Mouse (Mus musculus) brain, embryonic 14.5 days (tissue): ENCODE measurements around the gene Pcdh17. TPM values are rescaled to one million over a fixed set of nuclear protein-coding genes. Genes with fewer than 3 reads are reported as not detected.

ENCODE experiments used
- DNase-seq: peaks from one replicate; pipeline ENCODE4 v3.0.0-alpha.2; 2011; ENCODE audit warnings: low read depth
- CTCF ChIP-seq: fragments of 200-500 bp; IDR thresholded peaks from 2 replicates; pipeline ENCODE4 v1.5.1; 2012; ENCODE audit warnings: inconsistent platforms, mild to moderate bottlenecking, moderate library complexity, borderline replicate concordance; ENCODE audit not compliant: insufficient read depth, insufficient read length; ENCODE audit errors: extremely low read depth
- POLR2A ChIP-seq: fragments of 200-500 bp; IDR thresholded peaks from 2 replicates; pipeline ENCODE4 v1.6.1; 2012; ENCODE audit warnings: mild to moderate bottlenecking, inconsistent platforms, borderline replicate concordance; ENCODE audit not compliant: poor library complexity, insufficient read depth, insufficient read length, severe bottlenecking; ENCODE audit errors: extremely low read depth
- polyA plus RNA-seq: library from polyadenylated mRNA; depleted of rRNA; stranded (reverse); fragments of >200 nt; gene quantifications from 2 replicates; pipeline ENCODE4 v1.2.3, GENCODE M21; 2012; rRNA removed

Gene Pcdh17
- 10.1 and 20.3 TPM in 2 replicates for polyA plus RNA-seq

GRCm38 (mm10) chr14:84443288-84443686 lies at the start of gene Pcdh17:
Gene Pcdh17 (plus strand): TSS chr14:84443563.
- DNase-seq: peak; percentile 99
- TF ChIP-seq CTCF: no peak
- TF ChIP-seq POLR2A: peak; percentile 77; the same call in 1 of the 2 replicates

GRCm38 (mm10) chr14:84397137-84397536 lies 46.2 kb upstream of the Pcdh17 start:
- TF ChIP-seq POLR2A: no peak
- TF ChIP-seq CTCF: no peak
- peak; percentile 4 for DNase-seq

- peak; percentile 73 for DNase-seq
- no peak for TF ChIP-seq POLR2A
- TF ChIP-seq CTCF: no peak
These were observed 18.6 kb upstream of the Pcdh17 start for GRCm38 (mm10) chr14:84424736-84425135.

GRCm38 (mm10) chr14:84426616-84427015 lies 16.7 kb upstream of the Pcdh17 start:
- TF ChIP-seq POLR2A (no peak), CTCF (no peak)
- DNase-seq: no peak

GRCm38 (mm10) chr14:84438066-84438770 lies 5.1 kb upstream of the Pcdh17 start:
- TF ChIP-seq CTCF (peak; percentile 41; the same call in 1 of the 2 replicates), POLR2A (no peak)
- peak; percentile 82 for DNase-seq

DNA sequence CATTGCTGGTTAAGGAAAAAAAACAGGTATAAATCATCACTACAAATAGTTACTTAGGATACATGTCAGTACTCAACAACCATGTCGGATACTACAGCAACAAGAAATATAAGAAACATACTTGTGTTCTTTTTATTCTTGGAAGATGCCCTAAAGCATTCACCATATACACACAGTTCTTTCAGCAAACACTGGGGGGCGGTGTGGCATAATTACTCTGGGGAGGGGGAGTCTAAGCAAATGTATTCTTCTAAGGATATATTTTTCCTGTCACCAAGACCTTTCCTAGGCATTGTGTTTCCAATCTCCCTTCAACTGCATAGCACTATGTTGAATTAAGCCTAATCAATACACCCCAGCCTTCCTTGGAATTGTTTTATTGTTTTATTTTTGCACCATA lies 2.5 kb upstream of the Pcdh17 start:
- DNase-seq: peak; percentile 77
- TF ChIP-seq POLR2A (no peak), CTCF (peak; percentile 51; the same call in 1 of the 2 replicates)

- DNase-seq: peak; percentile 73
- TF ChIP-seq CTCF: no peak
- TF ChIP-seq POLR2A: no peak
These were observed 655 bp upstream of the Pcdh17 start for GRCm38 (mm10) chr14:84442528-84443287.

- TF ChIP-seq CTCF (no peak), POLR2A (no peak)
- no peak for DNase-seq
These were observed 398 bp downstream of the Pcdh17 start for GRCm38 (mm10) chr14:84443761-84444160.

GRCm38 (mm10) chr14:84444276-84444662 lies 906 bp downstream of the Pcdh17 start:
- no peak for TF ChIP-seq POLR2A
- TF ChIP-seq CTCF: no peak
- DNase-seq: peak; percentile 76

DNA sequence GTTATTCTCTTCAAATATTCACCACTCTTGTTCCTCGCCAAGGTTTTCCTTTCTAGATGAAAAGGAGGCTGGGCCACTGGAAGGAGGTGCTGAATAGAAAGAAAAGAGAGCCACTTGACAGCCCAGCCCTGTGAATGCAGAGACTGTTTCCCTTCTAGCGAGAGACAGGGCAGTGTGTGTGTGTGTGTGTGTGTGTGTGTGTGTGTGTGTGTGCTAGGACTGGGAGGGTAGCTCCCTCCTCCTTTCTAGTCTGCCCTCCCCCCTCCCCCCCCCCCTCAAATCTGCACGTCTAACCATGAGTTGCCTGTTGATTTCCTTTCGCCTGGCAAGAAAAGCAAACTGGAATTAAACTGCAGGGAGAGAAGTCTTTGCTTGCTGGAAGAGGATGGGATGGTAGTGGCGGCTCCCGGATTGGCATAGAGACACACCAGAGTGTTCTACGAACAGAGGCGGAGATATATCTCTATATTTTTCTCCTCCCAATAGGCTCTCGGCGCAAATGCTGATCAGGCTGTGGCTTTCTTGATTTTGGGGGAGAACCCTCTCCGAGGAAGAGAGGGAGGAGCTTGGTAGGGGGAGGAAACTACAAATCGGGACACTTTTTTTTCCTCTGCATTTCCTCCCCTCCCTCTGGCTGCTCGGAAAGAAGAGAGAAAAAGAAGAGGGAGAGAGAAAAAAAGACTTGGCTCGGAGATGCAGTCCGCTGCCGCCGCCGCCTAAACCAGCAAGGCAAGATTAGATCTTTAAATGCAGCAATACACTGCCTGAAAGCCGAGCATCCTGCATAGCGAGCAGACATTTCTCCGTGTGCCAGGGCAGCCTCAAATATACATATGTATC lies 1.5 kb downstream of the Pcdh17 start:
- DNase-seq: peak; percentile 87
- TF ChIP-seq POLR2A (no peak), CTCF (no peak)
